Mouse (Mus musculus) MEL (cell line): ENCODE measurements around the gene Abca2. TPM values are rescaled to one million over a fixed set of nuclear protein-coding genes. Genes with fewer than 3 reads are reported as not detected.

Source experiments
- DNase-seq: peaks from one replicate; pipeline ENCODE4 v3.0.0; 2011; ENCODE audit warnings: low read depth, low spot score
- H3K27ac ChIP-seq: 2 replicates; pipeline ENCODE4 v1.5.1; 2012; ENCODE audit warnings: low read depth, mild to moderate bottlenecking, control low read depth, low read length, moderate library complexity; ENCODE audit not compliant: control insufficient read depth
- H3K27me3 ChIP-seq, 2 experiments: fragments of 150-350 bp in 1 of 2; sonication (generic) in 1 of 2; 2 replicates each; pipeline ENCODE4 v1.6.1; 2012; ENCODE audit warnings: low read length in 2 of 2, mild to moderate bottlenecking in 2 of 2, improper control_type of control experiment in 1 of 2, moderate library complexity in 1 of 2; ENCODE audit not compliant: insufficient read depth in 2 of 2, control insufficient read depth in 1 of 2
- H3K36me3 ChIP-seq, 2 experiments: 2 replicates each; pipeline ENCODE4 v1.6.1; 2012 to 2014; ENCODE audit warnings: low read length in 2 of 2, improper control_type of control experiment in 1 of 2, inconsistent platforms in 1 of 2, mild to moderate bottlenecking in 1 of 2; ENCODE audit not compliant: insufficient read depth in 2 of 2, control insufficient read depth in 1 of 2
- H3K4me1 ChIP-seq, 2 experiments: fragments of 150-350 bp in 1 of 2; sonication (generic) in 1 of 2; 2 replicates each; pipeline ENCODE4 v1.6.1; 2012; ENCODE audit warnings: low read length in 2 of 2, improper control_type of control experiment in 1 of 2, mild to moderate bottlenecking in 1 of 2; ENCODE audit not compliant: insufficient read depth in 2 of 2, control insufficient read depth in 1 of 2
- H3K4me3 ChIP-seq, 2 experiments: fragments of 150-350 bp in 1 of 2; sonication (generic) in 1 of 2; 2 replicates each; pipeline ENCODE4 v1.5.1; 2012; ENCODE audit warnings: low read depth in 2 of 2, low read length in 2 of 2, mild to moderate bottlenecking in 2 of 2, moderate library complexity in 2 of 2, control low read depth in 1 of 2, improper control_type of control experiment in 1 of 2; ENCODE audit not compliant: control insufficient read depth in 1 of 2, insufficient read depth in 1 of 2
- H3K79me2 ChIP-seq: 2 replicates; pipeline ENCODE4 v1.6.1; 2012; ENCODE audit warnings: mild to moderate bottlenecking, low read length, moderate library complexity; ENCODE audit not compliant: control insufficient read depth, poor library complexity, insufficient read depth
- H3K9ac ChIP-seq: 2 replicates; pipeline ENCODE4 v1.6.1; 2012; ENCODE audit warnings: low read depth, mild to moderate bottlenecking, control low read depth, low read length, moderate library complexity; ENCODE audit not compliant: control insufficient read depth, poor library complexity, severe bottlenecking
- H3K9me3 ChIP-seq: fragments of 150-350 bp; sonication (generic); replicated peaks from 2 replicates; pipeline ENCODE4 v1.6.1; 2012; ENCODE audit warnings: mild to moderate bottlenecking, low read length, improper control_type of control experiment, moderate library complexity; ENCODE audit not compliant: insufficient read depth
- CTCF ChIP-seq, 3 experiments: IDR thresholded peaks in 2 of 3; conservative IDR thresholded peaks in 1 of 3; 2 replicates each; pipeline ENCODE4 v1.5.1; 2011 to 2012; ENCODE audit warnings: low read length in 3 of 3, low read depth in 2 of 3, mild to moderate bottlenecking in 2 of 3, improper control_type of control experiment in 1 of 3, inconsistent platforms in 1 of 3, mixed read lengths in 1 of 3, moderate library complexity in 1 of 3; ENCODE audit not compliant: control insufficient read depth in 1 of 3, insufficient read depth in 1 of 3, poor library complexity in 1 of 3, severe bottlenecking in 1 of 3
- E2F4 ChIP-seq: IDR thresholded peaks from 2 replicates; pipeline ENCODE4 v1.6.1; 2011; ENCODE audit warnings: low read depth, low read length, improper control_type of control experiment, borderline replicate concordance
- GABPA ChIP-seq: IDR thresholded peaks from 2 replicates; pipeline ENCODE4 v1.6.1; 2012; ENCODE audit warnings: low read depth, mild to moderate bottlenecking, inconsistent platforms, low read length, improper control_type of control experiment, moderate library complexity
- GATA1 ChIP-seq: IDR thresholded peaks from 2 replicates; pipeline ENCODE4 v1.6.1; 2011; ENCODE audit warnings: low read depth, low read length, improper control_type of control experiment
- JUND ChIP-seq: IDR thresholded peaks from 2 replicates; pipeline ENCODE4 v1.6.1; 2011; ENCODE audit warnings: low read depth, mild to moderate bottlenecking, improper control_type of control experiment, low read length
- MXI1 ChIP-seq: IDR thresholded peaks from 2 replicates; pipeline ENCODE4 v1.6.1; 2011; ENCODE audit warnings: mild to moderate bottlenecking, low read depth, low read length, improper control_type of control experiment
- POLR2A ChIP-seq, 2 experiments: IDR thresholded peaks; 2 replicates each; pipeline ENCODE4 v1.6.1; 2011 to 2012; ENCODE audit warnings: low read length in 2 of 2, mild to moderate bottlenecking in 2 of 2, control low read depth in 1 of 2, improper control_type of control experiment in 1 of 2, low read depth in 1 of 2, moderate library complexity in 1 of 2; ENCODE audit not compliant: control insufficient read depth in 1 of 2, insufficient read depth in 1 of 2, poor library complexity in 1 of 2
- POLR2AphosphoS5 ChIP-seq: IDR thresholded peaks from 2 replicates; pipeline ENCODE4 v1.6.1; 2012; ENCODE audit warnings: low read depth, borderline replicate concordance, mild to moderate bottlenecking, inconsistent platforms, low read length, moderate library complexity, mixed read lengths
- TBP ChIP-seq: IDR thresholded peaks from 2 replicates; pipeline ENCODE4 v1.8.0; 2011; ENCODE audit warnings: low read depth, low read length, improper control_type of control experiment
- TCF12 ChIP-seq: IDR thresholded peaks from 2 replicates; pipeline ENCODE4 v1.6.1; 2014; ENCODE audit warnings: low read depth, mild to moderate bottlenecking, inconsistent platforms, low read length, improper control_type of control experiment, moderate library complexity
- UBTF ChIP-seq: IDR thresholded peaks from 2 replicates; pipeline ENCODE4 v1.6.1; 2012; ENCODE audit warnings: low read depth, mild to moderate bottlenecking, inconsistent platforms, low read length, improper control_type of control experiment, moderate library complexity, borderline replicate concordance; ENCODE audit not compliant: insufficient read depth
- polyA plus RNA-seq, 2 experiments: library from polyadenylated mRNA; stranded (reverse) in 1 of 2; unstranded in 1 of 2; fragments of >175 nt in 1 of 2; fragments of >200 nt in 1 of 2; gene quantifications; 2 replicates each; pipeline versions ENCODE4 v1.2.1 to v1.2.4; 2012; ENCODE audit warnings: low replicate concordance in 2 of 2, low read depth in 1 of 2; ENCODE audit not compliant: insufficient read length in 2 of 2, insufficient read depth in 1 of 2, missing spikeins in 1 of 2
- total RNA-seq: library from RNA; depleted of rRNA; stranded (reverse); fragments of 300-350 nt; gene quantifications from 2 replicates; pipeline ENCODE4 v1.2.3, GENCODE M21; 2012

The Abca2 gene
- total and polyA plus RNA-seq, 3 experiments, result 10.4 to 42.2 TPM; not detected in 1

GRCm38 (mm10) chr2:25394281-25395221, 34.0 kb upstream of the Abca2 start:
- Histone ChIP-seq H3K27me3 (peaks cover 4 to 6% of the 10 kb centered on the region in 2 experiments; a peak in 3 of 4 replicates), H3K36me3 (no peaks in the 10 kb centered on the region), H3K4me3 (no peak overlapping the region), H3K4me1 (no peaks in the 10 kb centered on the region), H3K9ac (no peak overlapping the region), H3K27ac (no peak overlapping the region), H3K9me3 (no peaks in the 10 kb centered on the region), H3K79me2 (no peaks in the 10 kb centered on the region)
- TF ChIP-seq GABPA, result no peak
- TF ChIP-seq MXI1, result no peak
- TF ChIP-seq TBP, result no peak
- no peak for TF ChIP-seq UBTF
- no peak for TF ChIP-seq TCF12
- TF ChIP-seq POLR2AphosphoS5, result no peak
- TF ChIP-seq E2F4, result no peak
- no peak for TF ChIP-seq JUND
- no peak for TF ChIP-seq CTCF (IDR thresholded peaks at IDR 0.05 in 2 of 3, conservative IDR thresholded peaks at IDR 0.05 in 1 of 3; ENCODE audit: control insufficient read depth in 1 of 3, insufficient read depth in 1 of 3, low read depth in 2 of 3, low read length in 3 of 3, poor library complexity in 1 of 3, severe bottlenecking in 1 of 3)
- no peak for DNase-seq

- TF ChIP-seq POLR2A (IDR thresholded peaks at IDR 0.05; ENCODE audit: control insufficient read depth in 1 of 2, insufficient read depth in 1 of 2, low read depth in 1 of 2, low read length in 2 of 2, poor library complexity in 1 of 2) (peak in 1 of 2 experiments; percentile 22; a peak in 1 of 4 replicates), JUND (no peak)
- no peaks in the 10 kb centered on the region for H3K36me3 ChIP-seq
- no peaks in the 10 kb centered on the region for H3K79me2 ChIP-seq
- no peak for DNase-seq
- H3K27me3 ChIP-seq, result peaks cover 4 to 6% of the 10 kb centered on the region in 2 experiments; a peak in 3 of 4 replicates
- H3K4me1 ChIP-seq, result no peaks in the 10 kb centered on the region
- no peak within 1 kb of the TSS for H3K4me3 ChIP-seq
- no peak within 1 kb of the TSS for H3K9ac ChIP-seq
- no peak within 1 kb of the TSS for H3K27ac ChIP-seq
- no peaks in the 10 kb centered on the region for H3K9me3 ChIP-seq
Measured at GRCm38 (mm10) chr2:25395721-25396596, 32.5 kb upstream of the Abca2 start, which contains the start of gene Entpd2. Entpd2 (plus strand) TSS chr2:25395874.

GRCm38 (mm10) chr2:25396597-25396983, 31.9 kb upstream of the Abca2 start:
- H3K79me2 ChIP-seq, result no peaks in the 10 kb centered on the region
- no peak for DNase-seq
- H3K36me3 ChIP-seq, result no peaks in the 10 kb centered on the region
- H3K4me1 ChIP-seq, result no peaks in the 10 kb centered on the region
- H3K27me3 ChIP-seq, result peaks cover 4 to 6% of the 10 kb centered on the region in 2 experiments; a peak in 3 of 4 replicates
- no peak overlapping the region for H3K9ac ChIP-seq
- H3K9me3 ChIP-seq, result no peaks in the 10 kb centered on the region
- H3K27ac ChIP-seq, result no peak overlapping the region
- TF ChIP-seq GATA1, result no peak
- no peak for TF ChIP-seq GABPA
- H3K4me3 ChIP-seq, result no peak overlapping the region
